Mouse (Mus musculus) thymus, adult 2 months (tissue): Measurements from ENCODE around the gene Aldh1a2.

Experiments
- CTCF ChIP-seq: fragments of 200-500 bp; IDR thresholded peaks from 2 replicates; pipeline ENCODE4 v1.5.1; 2012; ENCODE audit warnings: mild to moderate bottlenecking, control low read depth, low read length, moderate library complexity, borderline replicate concordance; ENCODE audit not compliant: control insufficient read depth, poor library complexity, insufficient read depth; ENCODE audit errors: extremely low read depth
- POLR2A ChIP-seq: fragments of 200-500 bp; IDR thresholded peaks from 2 replicates; pipeline ENCODE4 v1.6.1; 2012; ENCODE audit warnings: mild to moderate bottlenecking, low read length, control low read depth, moderate library complexity; ENCODE audit not compliant: control insufficient read depth, poor library complexity, insufficient read depth; ENCODE audit errors: extremely low read depth

DNA sequence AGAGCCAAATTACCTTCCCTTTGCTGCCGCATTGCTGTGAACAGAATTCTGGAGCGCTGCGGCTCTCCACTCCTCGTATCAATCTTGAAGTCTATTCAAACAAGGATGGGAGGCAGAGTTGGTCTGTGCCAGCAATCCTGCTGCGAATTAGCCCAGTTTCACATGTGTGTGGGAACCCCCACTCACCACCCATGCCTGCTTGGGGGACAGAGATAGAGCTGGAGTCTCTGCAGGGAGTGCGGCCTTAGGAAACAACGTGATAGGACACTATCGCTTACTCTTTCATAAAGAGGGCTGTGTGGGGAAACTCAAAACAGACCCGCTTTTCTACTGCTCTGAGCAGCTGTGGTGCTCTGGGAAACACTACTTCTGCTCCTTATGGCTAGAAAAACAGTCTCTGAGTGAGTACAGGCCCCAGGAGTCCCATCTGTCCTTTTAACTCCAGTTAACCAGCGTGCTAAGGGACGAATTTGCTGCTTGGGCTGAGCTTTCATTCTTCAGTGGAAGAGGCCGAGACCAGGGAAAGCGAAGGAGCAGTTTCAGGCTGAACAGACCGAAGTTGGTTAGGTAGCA is 60.6 kb downstream of the Aldh1a2 start:
- no peak for TF ChIP-seq CTCF
- TF ChIP-seq POLR2A = no peak
